Mouse (Mus musculus) liver, adult 2 months (tissue): ENCODE data around the gene Tnnt1. TPM values are rescaled to one million over a fixed set of nuclear protein-coding genes. Genes with fewer than 3 reads are reported as not detected.

ENCODE experiments used
- DNase-seq: peaks from one replicate; pipeline ENCODE4 v3.0.0-alpha.2; 2011; ENCODE audit warnings: low read depth, low spot score; ENCODE audit errors: extremely low read depth
- H3K27ac ChIP-seq: fragments of 200-500 bp; replicated peaks from 2 replicates; pipeline ENCODE4 v1.5.1; 2012; ENCODE audit warnings: low read depth, mild to moderate bottlenecking, control low read depth, inconsistent platforms, low read length; ENCODE audit not compliant: insufficient read depth
- H3K27me3 ChIP-seq: fragments of 200-500 bp; 2 replicates; pipeline ENCODE4 v1.6.1; 2012; ENCODE audit warnings: mild to moderate bottlenecking, moderate library complexity, low read length, inconsistent platforms; ENCODE audit not compliant: control insufficient read depth, insufficient read depth
- H3K36me3 ChIP-seq: fragments of 200-500 bp; 2 replicates; pipeline ENCODE4 v1.6.1; 2012; ENCODE audit warnings: low read length, inconsistent platforms; ENCODE audit not compliant: control insufficient read depth, insufficient read depth
- H3K4me1 ChIP-seq: fragments of 200-500 bp; 2 replicates; pipeline ENCODE4 v1.6.1; 2011; ENCODE audit warnings: low read length; ENCODE audit not compliant: control insufficient read depth, insufficient read depth
- H3K4me3 ChIP-seq: fragments of 200-500 bp; 2 replicates; pipeline ENCODE4 v1.5.1; 2011; ENCODE audit warnings: low read depth, mild to moderate bottlenecking, control low read depth, low read length, moderate library complexity; ENCODE audit not compliant: insufficient read depth
- H3K79me2 ChIP-seq: fragments of 200-500 bp; 2 replicates; pipeline ENCODE4 v1.6.1; 2012; ENCODE audit warnings: inconsistent platforms, mild to moderate bottlenecking, low read length, moderate library complexity; ENCODE audit not compliant: control insufficient read depth, insufficient read depth
- H3K9ac ChIP-seq: fragments of 200-500 bp; 2 replicates; pipeline ENCODE4 v1.6.1; 2012; ENCODE audit warnings: low read depth, mild to moderate bottlenecking, control low read depth, inconsistent platforms, low read length
- CTCF ChIP-seq: fragments of 200-500 bp; IDR thresholded peaks from 2 replicates; pipeline ENCODE4 v1.5.1; 2011; ENCODE audit warnings: low read depth, low read length, control low read depth
- POLR2A ChIP-seq: fragments of 200-500 bp; IDR thresholded peaks from 2 replicates; pipeline ENCODE4 v1.6.1; 2011; ENCODE audit warnings: low read length, control low read depth; ENCODE audit not compliant: insufficient read depth; ENCODE audit errors: extremely low read depth
- WGBS: fragments of 180-500 bp; shearing (Covaris S2); methylation state at CpG from one replicate; pipeline ENCODE4 v1.1.7; 2018; 5-methylcytosine and 5-hydroxymethylcytosine counted together
- polyA plus RNA-seq: library from polyadenylated mRNA; depleted of rRNA; stranded (reverse); fragments of >200 nt; gene quantifications from 2 replicates; pipeline ENCODE4 v1.2.3, GENCODE M21; 2012
- total RNA-seq: library from RNA; depleted of rRNA; stranded (reverse); fragments of >200 nt; gene quantifications from 2 replicates; pipeline ENCODE4 v1.2.3, GENCODE M21; 2014

Gene Tnnt1
- total and polyA plus RNA-seq, 2 experiments = 0.61 to 2.9 TPM

DNA sequence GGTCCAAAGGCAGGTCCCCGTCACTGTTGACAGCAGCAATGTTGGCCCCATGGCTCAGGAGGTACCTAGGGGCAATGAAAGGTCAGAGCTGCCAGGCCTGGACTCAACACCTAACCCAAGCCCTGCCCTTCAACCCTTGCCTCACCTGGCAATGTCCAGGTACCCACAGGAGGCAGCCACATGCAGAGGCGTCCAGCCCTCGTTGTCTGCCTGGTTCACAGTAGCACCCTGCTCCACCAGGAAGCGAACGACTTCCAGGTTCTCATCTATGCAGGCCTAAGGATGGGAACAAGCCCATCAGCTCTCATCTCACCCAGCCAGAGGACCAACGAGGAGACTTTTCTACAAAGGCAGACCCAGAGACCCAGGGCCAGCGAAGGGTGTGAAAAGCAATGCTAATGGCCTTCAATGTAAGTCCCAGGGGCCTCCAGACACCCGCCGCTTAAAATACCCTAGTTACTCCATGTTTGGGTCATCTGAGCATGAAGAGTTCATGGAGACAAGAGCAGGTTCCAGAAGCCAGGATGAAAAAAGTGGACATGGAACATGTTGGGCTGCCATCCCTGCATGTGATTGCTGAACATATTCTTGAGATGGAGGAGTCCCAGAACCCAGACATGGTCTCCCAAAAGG, 18.8 kb downstream of the Tnnt1 start:
- Histone ChIP-seq H3K79me2 (peaks cover 32% of the 10 kb centered on the region), H3K36me3 (no peaks in the 10 kb centered on the region; the same call in 1 of the 2 replicates), H3K4me3 (no peak overlapping the region), H3K27ac (no peak overlapping the region), H3K27me3 (no peaks in the 10 kb centered on the region), H3K4me1 (peaks cover 10% of the 10 kb centered on the region), H3K9ac (no peak overlapping the region)
- TF ChIP-seq CTCF (no peak), POLR2A (no peak)
- 75% methylated on average over 9 of the region's 9 CpGs for WGBS
- DNase-seq = peak; percentile 44

DNA sequence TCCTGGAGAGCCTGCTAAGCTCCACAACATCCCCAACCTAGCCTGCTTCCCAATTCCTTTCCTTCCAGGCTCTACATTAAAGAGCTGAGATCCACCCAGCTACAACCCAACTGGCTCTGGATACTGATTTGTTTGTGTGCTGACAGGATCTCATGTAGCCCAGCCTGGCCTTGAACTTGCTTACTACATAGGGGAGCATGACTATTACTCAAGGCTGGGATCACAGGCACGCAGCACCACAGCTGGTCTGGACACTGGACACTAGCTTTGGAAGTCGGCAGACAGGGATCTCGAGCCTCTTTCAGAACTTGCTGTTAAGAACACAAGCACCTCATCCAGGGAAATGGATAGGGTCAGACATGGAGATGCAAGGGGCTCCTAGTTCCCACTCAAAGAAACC, 19.7 kb downstream of the Tnnt1 start:
- no peak overlapping the region for H3K27ac ChIP-seq
- H3K4me3 ChIP-seq = no peak overlapping the region
- H3K27me3 ChIP-seq = no peaks in the 10 kb centered on the region
- H3K9ac ChIP-seq = no peak overlapping the region
- WGBS = 84% methylated on average over 3 of the region's 3 CpGs
- no peak for DNase-seq
- H3K36me3 ChIP-seq = no peaks in the 10 kb centered on the region; the same call in 1 of the 2 replicates
- no peak for TF ChIP-seq POLR2A
- TF ChIP-seq CTCF = no peak
- H3K4me1 ChIP-seq = peaks cover 10% of the 10 kb centered on the region
- H3K79me2 ChIP-seq = peaks cover 32% of the 10 kb centered on the region

DNA sequence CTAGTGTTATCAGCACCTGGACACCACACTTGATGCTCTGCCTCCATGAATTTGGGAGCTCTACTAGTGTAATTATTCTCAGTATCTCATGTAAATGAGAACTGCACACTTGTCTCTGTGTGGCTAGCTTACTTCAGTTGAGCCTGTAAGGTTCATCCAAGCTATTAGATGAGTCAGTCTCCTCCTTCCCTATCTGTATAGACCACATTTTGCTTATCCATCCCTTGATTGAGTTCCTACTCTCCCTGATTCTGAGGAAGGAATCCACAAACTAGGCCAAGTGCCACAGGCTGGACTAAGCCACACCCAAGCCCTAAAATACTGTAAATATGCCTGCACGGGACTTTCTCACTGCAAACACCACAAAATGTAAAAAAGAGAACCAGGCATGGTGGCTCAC, 22.2 kb downstream of the Tnnt1 start:
- Histone ChIP-seq H3K27me3 (no peaks in the 10 kb centered on the region), H3K4me1 (peaks cover 4% of the 10 kb centered on the region; the same call in 1 of the 2 replicates), H3K4me3 (no peak overlapping the region), H3K36me3 (peaks cover 4% of the 10 kb centered on the region; the same call in 1 of the 2 replicates), H3K9ac (no peak overlapping the region), H3K79me2 (peaks cover 14% of the 10 kb centered on the region; the same call in 1 of the 2 replicates), H3K27ac (no peak overlapping the region)
- 54% methylated on average over 1 of the region's 1 CpGs for WGBS
- DNase-seq = no peak
- TF ChIP-seq POLR2A (no peak), CTCF (no peak)

DNA sequence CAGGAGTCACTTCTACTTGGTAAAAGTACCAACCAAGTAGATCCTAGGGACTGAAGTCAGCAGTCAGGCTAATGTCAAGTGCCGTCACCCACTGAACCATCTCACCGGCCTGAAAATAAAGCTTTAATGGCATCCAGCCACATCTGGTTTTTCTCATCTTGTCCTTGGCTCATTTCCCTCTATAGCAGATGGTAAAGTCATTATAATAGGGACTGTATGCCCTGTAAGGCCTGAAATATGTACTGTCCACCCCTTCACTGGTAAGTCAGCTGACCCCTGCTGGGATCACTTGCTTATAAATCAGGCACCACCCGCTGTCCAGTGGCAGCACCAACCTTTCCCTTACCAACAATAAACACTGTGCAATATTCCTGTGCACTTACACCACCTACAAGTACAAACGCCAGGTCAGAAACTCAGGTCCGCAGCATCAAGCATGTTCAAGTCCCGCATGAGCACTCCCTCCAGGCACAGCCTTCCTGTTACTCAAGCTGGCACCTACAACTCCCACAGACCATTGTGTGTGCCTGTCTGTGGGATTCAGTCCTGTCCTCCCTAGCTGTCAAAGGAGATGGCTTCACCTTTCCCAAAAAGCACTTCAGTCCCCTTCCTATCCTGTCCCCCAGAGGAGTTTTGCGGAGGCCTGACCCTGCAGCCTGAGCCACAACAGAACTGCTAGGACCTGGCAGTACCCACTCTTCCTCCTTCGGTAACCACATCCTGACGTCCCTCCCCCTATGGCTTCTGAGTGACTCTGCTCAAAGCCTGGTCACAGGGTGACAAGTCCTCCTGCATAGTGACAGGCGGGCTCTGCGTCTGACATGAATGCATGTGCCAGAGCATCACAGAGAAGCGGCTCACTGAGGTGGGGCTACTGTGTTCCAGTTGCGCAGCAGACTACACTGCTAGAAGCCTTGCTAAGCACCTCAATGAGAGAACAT, 23.6 kb downstream of the Tnnt1 start:
- Histone ChIP-seq H3K9ac (no peak overlapping the region), H3K27ac (no peak overlapping the region), H3K36me3 (peaks cover 5% of the 10 kb centered on the region; the same call in 1 of the 2 replicates), H3K4me3 (no peak overlapping the region), H3K27me3 (no peaks in the 10 kb centered on the region), H3K79me2 (peaks cover 5% of the 10 kb centered on the region; the same call in 1 of the 2 replicates), H3K4me1 (0 out of 2 replicates have a peak, but pooled peaks cover 2% of the 10 kb centered on the region)
- TF ChIP-seq POLR2A (no peak), CTCF (no peak)
- 82% methylated on average over 13 of the region's 13 CpGs for WGBS
- no peak for DNase-seq

- Histone ChIP-seq H3K79me2 (peaks cover under 1% of the 10 kb centered on the region; the same call in 1 of the 2 replicates), H3K4me3 (no peak overlapping the region), H3K27ac (no peak overlapping the region), H3K36me3 (peaks cover 6% of the 10 kb centered on the region; the same call in 1 of the 2 replicates), H3K27me3 (no peaks in the 10 kb centered on the region), H3K9ac (no peak overlapping the region), H3K4me1 (0 out of 2 replicates have a peak, but pooled peaks cover 2% of the 10 kb centered on the region)
- WGBS = 72% methylated on average over 6 of the region's 6 CpGs
- DNase-seq = no peak
- TF ChIP-seq POLR2A (no peak), CTCF (no peak)
Measured at GRCm38 (mm10) chr7:4491308-4491707, 24.9 kb downstream of the Tnnt1 start.
